Mouse (Mus musculus): ENCODE data around the gene Morf4l1. TPM values are rescaled to one million over a fixed set of nuclear protein-coding genes. Genes with fewer than 3 reads are reported as not detected.

Gene Morf4l1
- total RNA-seq (2014; fragmentation: Nextera tagmentation) = 253 and 288 TPM in 2 replicates
- 217 and 277 TPM in 2 replicates for total RNA-seq (2017)

- peak; percentile 92 for ATAC-seq (replicated peaks; ENCODE audit: low FRiP score, low TSS enrichment, poor library complexity, severe bottlenecking)
Observed at GRCm38 (mm10) chr9:90114567-90115307, at the start of gene Morf4l1. Morf4l1 (minus strand) TSS chr9:90114774.

GRCm38 (mm10) chr9:90163749-90164095 is 49.1 kb upstream of the Morf4l1 start:
- ATAC-seq (replicated peaks; ENCODE audit: low FRiP score, low TSS enrichment, poor library complexity, severe bottlenecking) = peak; percentile 6; the same call in 1 of the 2 replicates

GRCm38 (mm10) chr9:90162926-90163748 is 48.6 kb upstream of the Morf4l1 start, which contains the start of gene Adamts7:
Adamts7 (plus strand) TSS chr9:90163069.
- ATAC-seq (replicated peaks; ENCODE audit: low FRiP score, low TSS enrichment, poor library complexity, severe bottlenecking) = peak; percentile 45

- ATAC-seq (replicated peaks; ENCODE audit: low FRiP score, low TSS enrichment, poor library complexity, severe bottlenecking) = peak; percentile 86
Observed at GRCm38 (mm10) chr9:90162243-90162925, 47.8 kb upstream of the Morf4l1 start.

- no peak for ATAC-seq (replicated peaks; ENCODE audit: low FRiP score, low TSS enrichment, poor library complexity, severe bottlenecking)
Observed at GRCm38 (mm10) chr9:90146869-90147268, 32.3 kb upstream of the Morf4l1 start.

- ATAC-seq (replicated peaks; ENCODE audit: low FRiP score, low TSS enrichment, poor library complexity, severe bottlenecking) = no peak
Observed at GRCm38 (mm10) chr9:90145788-90146187, 31.2 kb upstream of the Morf4l1 start.

GRCm38 (mm10) chr9:90136678-90136965 is 22.0 kb upstream of the Morf4l1 start:
- no peak for ATAC-seq (replicated peaks; ENCODE audit: low FRiP score, low TSS enrichment, poor library complexity, severe bottlenecking)

- no peak for ATAC-seq (replicated peaks; ENCODE audit: low FRiP score, low TSS enrichment, poor library complexity, severe bottlenecking)
Observed at GRCm38 (mm10) chr9:90135963-90136677, 21.5 kb upstream of the Morf4l1 start.

- ATAC-seq (replicated peaks; ENCODE audit: low FRiP score, low TSS enrichment, poor library complexity, severe bottlenecking) = no peak
Observed at GRCm38 (mm10) chr9:90135466-90135865, 20.9 kb upstream of the Morf4l1 start.

GRCm38 (mm10) chr9:90133562-90134355 is 19.2 kb upstream of the Morf4l1 start:
- ATAC-seq (replicated peaks; ENCODE audit: low FRiP score, low TSS enrichment, poor library complexity, severe bottlenecking) = no peak

GRCm38 (mm10) chr9:90128636-90129201 is 14.1 kb upstream of the Morf4l1 start:
- ATAC-seq (replicated peaks; ENCODE audit: low FRiP score, low TSS enrichment, poor library complexity, severe bottlenecking) = no peak

- 0 out of 2 replicates have a peak, but pooled peaks have one; percentile 2 for ATAC-seq (replicated peaks; ENCODE audit: low FRiP score, low TSS enrichment, poor library complexity, severe bottlenecking)
Observed at GRCm38 (mm10) chr9:90127146-90127545, 12.6 kb upstream of the Morf4l1 start.

- ATAC-seq (replicated peaks; ENCODE audit: low FRiP score, low TSS enrichment, poor library complexity, severe bottlenecking) = peak; percentile 91
Observed at GRCm38 (mm10) chr9:90126260-90127010, 11.9 kb upstream of the Morf4l1 start.

GRCm38 (mm10) chr9:90125416-90126099 is 11.0 kb upstream of the Morf4l1 start:
- ATAC-seq (replicated peaks; ENCODE audit: low FRiP score, low TSS enrichment, poor library complexity, severe bottlenecking) = no peak

GRCm38 (mm10) chr9:90124873-90125245 is 10.3 kb upstream of the Morf4l1 start:
- ATAC-seq (replicated peaks; ENCODE audit: low FRiP score, low TSS enrichment, poor library complexity, severe bottlenecking) = no peak

- ATAC-seq (replicated peaks; ENCODE audit: low FRiP score, low TSS enrichment, poor library complexity, severe bottlenecking) = no peak
Observed at GRCm38 (mm10) chr9:90124156-90124872, 9.7 kb upstream of the Morf4l1 start.

Data from megakaryocyte-erythroid progenitor cell, adult 5-6 weeks (primary cell).